Mouse (Mus musculus) ES-Bruce4 (cell line): Measurements from ENCODE around the gene Plpp4. TPM values are rescaled to one million over a fixed set of nuclear protein-coding genes. Genes with fewer than 3 reads are reported as not detected.
A peak's percentile ranks its signal among the peaks of the same experiment; 100 is the strongest.

ENCODE experiments used
- H3K27ac ChIP-seq: 2 replicates; pipeline ENCODE4 v1.5.1; 2012; ENCODE audit warnings: low read length, inconsistent platforms; ENCODE audit not compliant: insufficient read depth
- H3K27me3 ChIP-seq: 2 replicates; pipeline ENCODE4 v1.6.1; 2012; ENCODE audit warnings: mild to moderate bottlenecking, low read length, inconsistent platforms; ENCODE audit not compliant: control insufficient read depth, poor library complexity, insufficient read depth, severe bottlenecking
- H3K36me3 ChIP-seq: 2 replicates; pipeline ENCODE4 v1.6.1; 2012; ENCODE audit warnings: inconsistent platforms, mild to moderate bottlenecking, low read length, moderate library complexity; ENCODE audit not compliant: control insufficient read depth, poor library complexity, insufficient read depth, severe bottlenecking
- H3K4me1 ChIP-seq: one replicate; pipeline ENCODE4 v1.8.1; 2011; ENCODE audit warnings: low read length; ENCODE audit not compliant: control insufficient read depth, insufficient read depth
- H3K4me3 ChIP-seq: 2 replicates; pipeline ENCODE4 v1.5.1; 2011; ENCODE audit warnings: low read depth, mild to moderate bottlenecking, low read length
- H3K9ac ChIP-seq: 2 replicates; pipeline ENCODE4 v1.6.1; 2012; ENCODE audit warnings: low read depth, mild to moderate bottlenecking, inconsistent platforms; ENCODE audit not compliant: poor library complexity, severe bottlenecking
- H3K9me3 ChIP-seq: replicated peaks from 2 replicates; pipeline ENCODE4 v1.6.1; 2012; ENCODE audit warnings: mild to moderate bottlenecking, low read length, inconsistent platforms; ENCODE audit not compliant: control insufficient read depth, poor library complexity, insufficient read depth, severe bottlenecking
- CTCF ChIP-seq: IDR thresholded peaks from one replicate; pipeline ENCODE4 v1.8.1; 2011; ENCODE audit warnings: low read depth, low read length
- EP300 ChIP-seq: IDR thresholded peaks from 2 replicates; pipeline ENCODE4 v1.6.1; 2011; ENCODE audit warnings: low read depth, low read length; ENCODE audit not compliant: insufficient read depth
- POLR2A ChIP-seq: IDR thresholded peaks from one replicate; pipeline ENCODE4 v1.8.1; 2011; ENCODE audit warnings: low read length; ENCODE audit not compliant: insufficient read depth
- polyA plus RNA-seq: library from polyadenylated mRNA; stranded (reverse); fragments of >200 nt; gene quantifications from 2 replicates; pipeline ENCODE4 v1.2.4, GENCODE M21; 2011; ENCODE audit warnings: low read depth; ENCODE audit not compliant: missing spikeins, insufficient read depth, insufficient read length

The Plpp4 gene
- polyA plus RNA-seq, 1 experiment: not detected

DNA sequence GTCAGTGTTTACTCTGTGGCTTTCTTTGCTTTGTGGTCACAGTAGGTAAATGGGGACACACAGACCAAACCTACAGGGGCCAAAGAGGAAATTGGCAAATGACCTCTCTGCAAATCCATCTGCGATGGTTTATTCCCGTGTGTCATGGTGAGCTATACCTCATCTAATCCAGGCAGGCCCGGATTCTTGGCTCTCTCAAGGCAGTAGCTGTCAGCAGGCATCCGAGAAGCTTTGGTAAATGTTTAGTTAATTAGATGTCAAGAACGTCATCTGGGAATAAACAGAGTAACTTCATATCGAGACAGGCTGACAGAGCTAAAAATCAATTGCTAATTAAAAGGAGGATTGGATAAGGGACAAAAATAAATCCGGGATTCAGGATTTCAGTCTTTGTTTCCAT is 149.2 kb downstream of the Plpp4 start:
- H3K9me3 ChIP-seq: no peaks in the 10 kb centered on the region
- no peak overlapping the region for H3K27ac ChIP-seq
- H3K36me3 ChIP-seq: no peaks in the 10 kb centered on the region
- no peak overlapping the region for H3K9ac ChIP-seq
- no peak for TF ChIP-seq POLR2A
- TF ChIP-seq CTCF: no peak
- no peak for TF ChIP-seq EP300
- peaks cover 3% of the 10 kb centered on the region for H3K4me1 ChIP-seq
- no peak overlapping the region for H3K4me3 ChIP-seq
- H3K27me3 ChIP-seq: no peaks in the 10 kb centered on the region

DNA sequence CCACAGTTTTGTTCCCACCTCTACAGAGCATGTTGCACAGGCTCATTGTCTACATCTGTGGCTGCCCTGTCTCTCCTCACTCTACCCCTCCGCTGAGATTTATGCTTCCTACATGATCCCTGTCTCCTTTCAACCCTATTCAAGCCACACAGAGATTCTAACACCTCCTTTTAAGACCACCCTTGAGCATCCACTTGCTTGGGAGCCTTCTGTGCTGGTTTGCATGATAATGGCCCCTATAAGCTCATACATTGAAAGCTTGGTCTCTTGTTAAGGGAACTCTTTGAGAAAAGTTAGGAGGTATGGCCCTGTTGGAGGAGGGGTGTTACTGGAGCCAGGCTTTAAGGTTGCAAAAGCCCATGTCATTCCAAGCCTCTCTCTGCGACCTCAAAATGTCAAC is 155.9 kb downstream of the Plpp4 start:
- H3K4me3 ChIP-seq: no peak overlapping the region
- no peaks in the 10 kb centered on the region for H3K36me3 ChIP-seq
- no peaks in the 10 kb centered on the region for H3K9me3 ChIP-seq
- H3K9ac ChIP-seq: no peak overlapping the region
- no peak for TF ChIP-seq CTCF
- TF ChIP-seq POLR2A: no peak
- TF ChIP-seq EP300: no peak
- no peaks in the 10 kb centered on the region for H3K27me3 ChIP-seq
- H3K27ac ChIP-seq: no peak overlapping the region
- H3K4me1 ChIP-seq: peaks cover 6% of the 10 kb centered on the region

DNA sequence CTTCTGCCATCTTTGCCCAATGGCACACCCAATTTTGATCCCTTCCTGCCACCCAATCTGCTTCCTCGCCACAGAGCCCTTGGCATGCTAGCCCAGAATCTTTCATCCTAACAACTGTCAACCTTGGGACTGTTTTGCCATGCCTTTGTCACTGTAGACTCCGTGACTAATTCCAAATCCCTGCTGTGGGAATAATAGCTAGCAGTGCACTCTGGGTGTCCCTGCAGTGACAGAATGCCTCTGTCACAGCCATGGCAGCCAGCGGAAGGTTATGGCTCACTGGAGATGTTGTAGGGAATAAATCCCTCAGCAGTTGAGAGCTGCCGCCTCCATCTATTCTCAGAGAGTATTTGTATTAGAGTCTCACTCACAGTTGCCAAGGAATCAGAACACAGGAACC is 158.3 kb downstream of the Plpp4 start:
- Histone ChIP-seq H3K4me1 (peaks cover 3% of the 10 kb centered on the region), H3K27me3 (no peaks in the 10 kb centered on the region), H3K4me3 (no peak overlapping the region), H3K9ac (no peak overlapping the region), H3K36me3 (no peaks in the 10 kb centered on the region), H3K27ac (no peak overlapping the region), H3K9me3 (no peaks in the 10 kb centered on the region)
- no peak for TF ChIP-seq EP300
- no peak for TF ChIP-seq POLR2A

DNA sequence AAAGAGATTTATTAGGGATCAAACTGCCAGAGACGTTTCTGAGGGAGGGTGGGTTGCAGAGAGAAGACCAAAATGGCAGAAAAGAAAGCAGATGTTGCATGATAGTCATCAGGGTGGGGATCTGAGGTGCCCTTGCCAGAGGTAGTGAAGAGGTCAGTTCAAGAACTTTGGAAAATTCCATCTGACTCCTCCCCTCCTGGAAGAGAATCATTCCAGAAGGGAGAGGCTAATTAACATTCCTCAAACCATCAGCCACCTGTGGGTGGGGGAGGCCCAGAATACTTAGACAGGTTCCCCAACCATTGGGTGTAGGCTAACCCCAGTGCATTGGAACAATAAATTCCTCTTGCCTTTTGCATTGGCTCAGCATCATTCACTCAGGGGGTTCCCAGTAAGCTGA is 164.3 kb downstream of the Plpp4 start:
- Histone ChIP-seq H3K27ac (peak overlapping the region; percentile 97), H3K36me3 (no peaks in the 10 kb centered on the region), H3K9ac (no peak overlapping the region), H3K9me3 (no peaks in the 10 kb centered on the region), H3K4me1 (peaks cover 9% of the 10 kb centered on the region), H3K27me3 (no peaks in the 10 kb centered on the region), H3K4me3 (no peak overlapping the region)
- TF ChIP-seq CTCF: no peak
- TF ChIP-seq EP300: peak; percentile 90
- no peak for TF ChIP-seq POLR2A

DNA sequence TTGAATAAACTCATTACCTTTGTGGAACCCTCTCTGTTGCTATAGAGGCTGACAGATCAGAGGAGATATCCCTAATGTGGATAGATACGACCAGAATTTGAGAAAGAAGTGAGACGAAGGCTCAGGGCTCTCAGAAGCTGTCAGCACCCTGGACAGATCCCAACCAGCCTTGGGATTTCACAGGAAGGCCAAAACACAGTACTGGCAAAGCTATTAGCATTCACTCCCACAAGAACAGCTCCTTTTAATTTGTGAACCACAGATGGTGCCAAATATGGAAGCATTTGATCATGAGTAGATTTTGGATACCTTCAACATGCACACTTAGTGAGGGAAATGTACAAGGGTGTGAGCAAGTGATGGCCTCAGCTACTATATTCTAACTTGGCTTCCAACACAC is 168.7 kb downstream of the Plpp4 start:
- H3K27me3 ChIP-seq: no peaks in the 10 kb centered on the region
- H3K9ac ChIP-seq: no peak overlapping the region
- H3K4me3 ChIP-seq: no peak overlapping the region
- H3K4me1 ChIP-seq: peaks cover 7% of the 10 kb centered on the region
- no peak overlapping the region for H3K27ac ChIP-seq
- no peaks in the 10 kb centered on the region for H3K36me3 ChIP-seq
- no peaks in the 10 kb centered on the region for H3K9me3 ChIP-seq
- TF ChIP-seq CTCF (no peak), EP300 (no peak), POLR2A (no peak)

DNA sequence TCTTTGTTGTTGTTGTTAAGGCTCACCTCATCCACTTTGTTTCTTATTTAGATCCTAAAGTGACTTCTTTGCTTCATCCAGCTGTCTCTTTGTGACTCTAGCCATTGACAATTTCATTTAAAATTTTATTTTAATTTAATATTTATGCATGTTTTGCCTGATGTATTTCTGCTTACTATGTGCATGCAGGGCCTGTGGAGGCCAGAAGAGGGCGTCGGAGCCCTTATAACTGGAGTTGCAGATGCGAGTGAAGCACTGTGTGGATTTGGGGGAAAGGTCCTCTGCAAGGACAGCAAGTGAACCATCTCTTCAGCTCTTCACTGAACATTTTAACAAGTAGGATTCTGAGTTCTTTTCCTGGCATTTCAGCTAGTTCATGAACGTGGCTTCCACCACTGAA is 172.0 kb downstream of the Plpp4 start:
- Histone ChIP-seq H3K9ac (no peak overlapping the region), H3K4me3 (no peak overlapping the region), H3K36me3 (no peaks in the 10 kb centered on the region), H3K27me3 (no peaks in the 10 kb centered on the region), H3K9me3 (no peaks in the 10 kb centered on the region), H3K4me1 (no peaks in the 10 kb centered on the region), H3K27ac (no peak overlapping the region)
- TF ChIP-seq POLR2A (no peak), CTCF (peak; percentile 54)

DNA sequence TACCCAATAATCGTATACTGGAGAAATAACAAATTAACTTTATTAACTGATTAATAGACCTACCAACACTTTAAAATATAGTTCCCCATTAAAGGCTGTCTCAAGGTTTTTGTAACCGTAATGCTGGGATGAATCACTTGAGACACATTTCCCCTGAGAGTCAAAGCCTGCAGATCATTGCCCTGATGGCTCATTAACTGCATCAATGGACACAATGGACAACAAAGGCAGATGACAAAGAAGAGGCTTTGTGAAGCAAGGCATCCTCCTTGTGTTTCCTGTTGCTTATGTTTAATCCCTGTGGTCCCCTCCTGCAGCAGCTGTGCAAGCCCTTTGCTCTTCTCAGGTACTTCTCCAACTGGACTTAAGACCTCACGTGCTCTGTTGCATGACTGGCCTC is 173.1 kb downstream of the Plpp4 start:
- Histone ChIP-seq H3K27ac (no peak overlapping the region), H3K9me3 (no peaks in the 10 kb centered on the region)

More for the DNA sequence above, 173.1 kb downstream of the Plpp4 start:
- H3K9ac ChIP-seq: no peak overlapping the region
- H3K4me3 ChIP-seq: no peak overlapping the region
- TF ChIP-seq CTCF (no peak), EP300 (no peak)
- H3K36me3 ChIP-seq: no peaks in the 10 kb centered on the region
- no peaks in the 10 kb centered on the region for H3K27me3 ChIP-seq
- H3K4me1 ChIP-seq: no peaks in the 10 kb centered on the region
